Mouse (Mus musculus) olfactory bulb, adult 2 months (tissue): ENCODE measurements around the gene Thap7. TPM values are rescaled to one million over a fixed set of nuclear protein-coding genes. Genes with fewer than 3 reads are reported as not detected.
"Not testable (repeated sequence)": the region's sequence is repeated elsewhere in the genome, so short reads cannot be mapped to it uniquely, and the experiment has no call there.

ENCODE experiments used
- H3K27ac ChIP-seq: fragments of 200-500 bp; 2 replicates; pipeline ENCODE4 v1.5.1; 2012; ENCODE audit warnings: low read depth, low read length; ENCODE audit not compliant: insufficient read depth
- H3K4me1 ChIP-seq: fragments of 200-500 bp; 2 replicates; pipeline ENCODE4 v1.6.1; 2012; ENCODE audit warnings: low read length; ENCODE audit not compliant: control insufficient read depth, insufficient read depth
- H3K4me3 ChIP-seq: fragments of 200-500 bp; 2 replicates; pipeline ENCODE4 v1.5.1; 2012; ENCODE audit warnings: mild to moderate bottlenecking, low read depth, low read length, moderate library complexity; ENCODE audit not compliant: insufficient read depth
- CTCF ChIP-seq: fragments of 200-500 bp; IDR thresholded peaks from 2 replicates; pipeline ENCODE4 v1.5.1; 2012; ENCODE audit warnings: low read depth, mild to moderate bottlenecking, low read length, moderate library complexity; ENCODE audit not compliant: insufficient read depth
- POLR2A ChIP-seq: fragments of 200-500 bp; IDR thresholded peaks from 2 replicates; pipeline ENCODE4 v1.6.1; 2012; ENCODE audit warnings: mild to moderate bottlenecking, low read depth, low read length, moderate library complexity; ENCODE audit not compliant: insufficient read depth
- WGBS: fragments of 180-500 bp; shearing (Covaris S2); methylation state at CpG from one replicate; pipeline ENCODE4 v1.1.7; 2018; 5-methylcytosine and 5-hydroxymethylcytosine counted together
- polyA plus RNA-seq: library from polyadenylated mRNA; stranded (reverse); fragments of >200 nt; gene quantifications from 2 replicates; pipeline ENCODE4 v1.2.4, GENCODE M21; 2012; ENCODE audit warnings: low replicate concordance; ENCODE audit not compliant: missing spikeins, insufficient read depth, insufficient read length

Thap7 gene
- polyA plus RNA-seq, 1 experiment = not detected

GRCm38 (mm10) chr16:17559396-17560027 lies 28.6 kb upstream of the Thap7 start:
- Histone ChIP-seq H3K4me1 (peaks cover 27% of the 10 kb centered on the region), H3K27ac (no peak overlapping the region), H3K4me3 (no peak overlapping the region)
- 70% methylated on average over 9 of the region's 9 CpGs for WGBS
- TF ChIP-seq POLR2A (no peak), CTCF (no peak)

GRCm38 (mm10) chr16:17558811-17559210 lies 27.9 kb upstream of the Thap7 start:
- Histone ChIP-seq H3K27ac (no peak overlapping the region), H3K4me1 (peaks cover 34% of the 10 kb centered on the region), H3K4me3 (no peak overlapping the region)
- TF ChIP-seq POLR2A = no peak
- WGBS = 6% methylated on average over 5 of the region's 5 CpGs

- 3% methylated on average over 5 of the region's 5 CpGs for WGBS
- TF ChIP-seq CTCF (peak; percentile 80), POLR2A (no peak)
- no peak overlapping the region for H3K4me3 ChIP-seq
- H3K27ac ChIP-seq = no peak overlapping the region
- peaks cover 36% of the 10 kb centered on the region for H3K4me1 ChIP-seq
Observed at GRCm38 (mm10) chr16:17557947-17558480, 27.1 kb upstream of the Thap7 start.

- H3K27ac ChIP-seq = no peak overlapping the region
- TF ChIP-seq POLR2A (no peak), CTCF (no peak)
- WGBS = 58% methylated on average over 4 of the region's 4 CpGs
- H3K4me1 ChIP-seq = peaks cover 25% of the 10 kb centered on the region
- H3K4me3 ChIP-seq = no peak overlapping the region
Observed at GRCm38 (mm10) chr16:17556907-17557306, 26.0 kb upstream of the Thap7 start.

GRCm38 (mm10) chr16:17556180-17556579 lies 25.2 kb upstream of the Thap7 start:
- Histone ChIP-seq H3K4me3 (no peak overlapping the region), H3K27ac (no peak overlapping the region), H3K4me1 (peaks cover 18% of the 10 kb centered on the region)
- no peak for TF ChIP-seq CTCF
- no peak for TF ChIP-seq POLR2A
- WGBS = 86% methylated on average over 4 of the region's 4 CpGs

GRCm38 (mm10) chr16:17554702-17555101 lies 23.8 kb upstream of the Thap7 start:
- H3K4me3 ChIP-seq, H3K27ac ChIP-seq: not testable (repeated sequence)
- peaks cover 13% of the 10 kb centered on the region for H3K4me1 ChIP-seq
- 57% methylated on average over 4 of the region's 4 CpGs for WGBS

- Histone ChIP-seq H3K4me3 (peak overlapping the region; percentile 28), H3K27ac (no peak overlapping the region), H3K4me1 (peaks cover 13% of the 10 kb centered on the region)
- TF ChIP-seq POLR2A (no peak), CTCF (no peak)
- WGBS = 6% methylated on average over 18 of the region's 18 CpGs
Observed at GRCm38 (mm10) chr16:17553910-17554685, 23.2 kb upstream of the Thap7 start.

GRCm38 (mm10) chr16:17552837-17553236 lies 21.9 kb upstream of the Thap7 start:
- no peak for TF ChIP-seq POLR2A
- no peak for TF ChIP-seq CTCF
- Histone ChIP-seq H3K4me1 (peaks cover 8% of the 10 kb centered on the region), H3K27ac (no peak overlapping the region), H3K4me3 (no peak overlapping the region)
- WGBS = 90% methylated on average over 7 of the region's 7 CpGs

- Histone ChIP-seq H3K4me3 (no peak overlapping the region), H3K27ac (no peak overlapping the region), H3K4me1 (no peaks in the 10 kb centered on the region)
- 59% methylated on average over 2 of the region's 2 CpGs for WGBS
- TF ChIP-seq CTCF (no peak), POLR2A (no peak)
Observed at GRCm38 (mm10) chr16:17542632-17543031, 11.7 kb upstream of the Thap7 start.

GRCm38 (mm10) chr16:17536584-17536983 lies 5.6 kb upstream of the Thap7 start:
- TF ChIP-seq POLR2A (no peak), CTCF (no peak)
- H3K27ac ChIP-seq = no peak overlapping the region
- H3K4me1 ChIP-seq = peaks cover 1% of the 10 kb centered on the region; the same call in 1 of the 2 replicates
- no peak overlapping the region for H3K4me3 ChIP-seq
- WGBS = 88% methylated on average over 3 of the region's 3 CpGs
